Mouse (Mus musculus): ENCODE measurements at regions not wholly inside any gene's neighbourhood (a gene's known extent, or its start where the extent isn't known, plus 50 kb on each side); places are given as distances from the start of the nearest gene placed in this dataset.

GRCm38 (mm10) chr15:8903651-8904050, 64.1 kb upstream of the Ranbp3l start:
- no peak for DNase-seq (ENCODE audit: low spot score)

GRCm38 (mm10) chr15:8897487-8898158, 70.1 kb upstream of the Ranbp3l start:
- no peak for DNase-seq (ENCODE audit: low spot score)

- no peak for DNase-seq (ENCODE audit: low spot score)
Measured at GRCm38 (mm10) chr15:8896856-8897255, 70.9 kb upstream of the Ranbp3l start.

- DNase-seq (ENCODE audit: low spot score) = peak; percentile 8
Measured at GRCm38 (mm10) chr15:8896391-8896790, 71.4 kb upstream of the Ranbp3l start.

GRCm38 (mm10) chr15:8885585-8885984, 82.2 kb upstream of the Ranbp3l start:
- no peak for DNase-seq (ENCODE audit: low spot score)

- DNase-seq (ENCODE audit: low spot score) = no peak
Measured at GRCm38 (mm10) chr15:8884608-8885467, 82.9 kb upstream of the Ranbp3l start.

GRCm38 (mm10) chr15:8882880-8883539, 84.7 kb upstream of the Ranbp3l start:
- DNase-seq (ENCODE audit: low spot score) = no peak

GRCm38 (mm10) chr15:8874884-8875493, 92.8 kb upstream of the Ranbp3l start:
- DNase-seq (ENCODE audit: low spot score) = no peak

- no peak for DNase-seq (ENCODE audit: low spot score)
Measured at GRCm38 (mm10) chr15:8868021-8868420, 99.7 kb upstream of the Ranbp3l start.

- DNase-seq (ENCODE audit: low spot score) = no peak
Measured at GRCm38 (mm10) chr15:8867160-8867891, 100.4 kb upstream of the Ranbp3l start.

GRCm38 (mm10) chr15:8865089-8865933, 102.4 kb upstream of the Ranbp3l start:
- DNase-seq (ENCODE audit: low spot score) = no peak

- DNase-seq (ENCODE audit: low spot score) = no peak
Measured at GRCm38 (mm10) chr15:8856419-8857084, 111.2 kb upstream of the Ranbp3l start.

GRCm38 (mm10) chr15:8855511-8855910, 112.2 kb upstream of the Ranbp3l start:
- no peak for DNase-seq (ENCODE audit: low spot score)

GRCm38 (mm10) chr15:8854336-8854735, 113.4 kb upstream of the Ranbp3l start:
- no peak for DNase-seq (ENCODE audit: low spot score)

- no peak for DNase-seq (ENCODE audit: low spot score)
Measured at GRCm38 (mm10) chr15:8850996-8851395, 116.8 kb upstream of the Ranbp3l start.

GRCm38 (mm10) chr15:8849413-8849812, 118.3 kb upstream of the Ranbp3l start:
- DNase-seq (ENCODE audit: low spot score) = no peak

GRCm38 (mm10) chr15:8842129-8842528, 125.6 kb upstream of the Ranbp3l start:
- DNase-seq (ENCODE audit: low spot score) = no peak

- no peak for DNase-seq (ENCODE audit: low spot score)
Measured at GRCm38 (mm10) chr15:8839462-8839861, 128.3 kb upstream of the Ranbp3l start.

- no peak for DNase-seq (ENCODE audit: low spot score)
Measured at GRCm38 (mm10) chr15:8834151-8834550, 123.6 kb upstream of the Slc1a3 start.

GRCm38 (mm10) chr15:8832970-8833369, 122.4 kb upstream of the Slc1a3 start:
- no peak for DNase-seq (ENCODE audit: low spot score)
